Mouse (Mus musculus) heart, postnatal 0 days (tissue): ENCODE measurements around the gene Dnah3. TPM values are rescaled to one million over a fixed set of nuclear protein-coding genes. Genes with fewer than 3 reads are reported as not detected.

ENCODE experiments used
- ATAC-seq: fragments of 200-750 bp; cut with Nextera tagmentation; 2 replicates; pipeline ENCODE4 v1.8.0; 2017; ENCODE audit warnings: low read depth, moderate number of reproducible peaks, moderate library complexity; ENCODE audit not compliant: insufficient read depth
- DNase-seq: peaks from one replicate; pipeline ENCODE4 v3.0.0-alpha.2; 2016; ENCODE audit warnings: low spot score
- H3K27ac ChIP-seq: fragments of 300-500 bp; sonication (generic); 2 replicates; pipeline ENCODE4 v1.5.1; 2014; ENCODE audit warnings: low read depth, mild to moderate bottlenecking
- H3K27me3 ChIP-seq: fragments of 300-500 bp; sonication (generic); 2 replicates; pipeline ENCODE4 v1.6.1; 2014; ENCODE audit warnings: low read length, mixed read lengths; ENCODE audit not compliant: control insufficient read depth, insufficient read depth
- H3K36me3 ChIP-seq: fragments of 300-500 bp; sonication (generic); replicated peaks from 2 replicates; pipeline ENCODE4 v1.6.1; 2014; ENCODE audit warnings: low read length, mixed read lengths; ENCODE audit not compliant: control insufficient read depth, insufficient read depth
- H3K4me1 ChIP-seq: fragments of 300-500 bp; sonication (generic); 2 replicates; pipeline ENCODE4 v1.6.1; 2014; ENCODE audit warnings: antibody characterized with exemption; ENCODE audit not compliant: control insufficient read depth, insufficient read depth
- H3K4me2 ChIP-seq: fragments of 300-500 bp; sonication (generic); 2 replicates; pipeline ENCODE4 v1.6.1; 2014; ENCODE audit warnings: low read depth, mild to moderate bottlenecking, low read length, moderate library complexity
- H3K4me3 ChIP-seq: fragments of 300-500 bp; sonication (generic); 2 replicates; pipeline ENCODE4 v1.5.1; 2014; ENCODE audit warnings: low read depth, low read length
- H3K9ac ChIP-seq: fragments of 300-500 bp; sonication (generic); replicated peaks from 2 replicates; pipeline ENCODE4 v1.6.1; 2014; ENCODE audit warnings: low read depth, low read length, mixed read lengths
- H3K9me3 ChIP-seq: fragments of 300-500 bp; sonication (generic); replicated peaks from 2 replicates; pipeline ENCODE4 v1.6.1; 2016; ENCODE audit warnings: low read length; ENCODE audit not compliant: control insufficient read depth
- CTCF ChIP-seq: IDR thresholded peaks from 2 replicates; pipeline ENCODE4 v1.5.1; 2016; ENCODE audit warnings: antibody characterized with exemption, control low read depth, low read depth
- EP300 ChIP-seq: IDR thresholded peaks from 2 replicates; pipeline ENCODE4 v1.6.1; 2016; ENCODE audit warnings: antibody characterized with exemption, low read depth
- WGBS: fragments of 180-500 bp; shearing (Covaris S2); extraction: QIAGEN DNeasy Blood & Tissue Kit; methylation state at CpG from one replicate; pipeline ENCODE4 v1.1.7; 2014; 5-methylcytosine and 5-hydroxymethylcytosine counted together
- polyA plus RNA-seq: library from polyadenylated mRNA; unstranded; fragments of >200 nt; fragmentation: Nextera tagmentation; extraction: Ambion mirVana; gene quantifications from 2 replicates; pipeline ENCODE4 v1.2.1, GENCODE M21; 2015
- total RNA-seq: library from RNA; depleted of rRNA; stranded (reverse); fragments of >200 nt; gene quantifications from 2 replicates; pipeline ENCODE4 v1.2.3, GENCODE M21; 2014; ENCODE audit warnings: low replicate concordance

The Dnah3 gene
- total and polyA plus RNA-seq, 2 experiments from 2014 or later = not detected

GRCm38 (mm10) chr7:120124844-120125243, 29.8 kb upstream of the Dnah3 start:
- TF ChIP-seq CTCF (peak; percentile 91), EP300 (no peak)
- no peak overlapping the region for H3K27ac ChIP-seq
- DNase-seq (peak; percentile 76), ATAC-seq (peak; percentile 85)
- peaks cover 21% of the 10 kb centered on the region for H3K36me3 ChIP-seq
- H3K4me1 ChIP-seq = no peaks in the 10 kb centered on the region
- no peaks in the 10 kb centered on the region for H3K27me3 ChIP-seq
- H3K9ac ChIP-seq = no peak overlapping the region
- no peaks in the 10 kb centered on the region for H3K9me3 ChIP-seq
- no peak overlapping the region for H3K4me3 ChIP-seq
- 0% methylated on average over 3 of the region's 3 CpGs for WGBS
- no peak overlapping the region for H3K4me2 ChIP-seq

DNA sequence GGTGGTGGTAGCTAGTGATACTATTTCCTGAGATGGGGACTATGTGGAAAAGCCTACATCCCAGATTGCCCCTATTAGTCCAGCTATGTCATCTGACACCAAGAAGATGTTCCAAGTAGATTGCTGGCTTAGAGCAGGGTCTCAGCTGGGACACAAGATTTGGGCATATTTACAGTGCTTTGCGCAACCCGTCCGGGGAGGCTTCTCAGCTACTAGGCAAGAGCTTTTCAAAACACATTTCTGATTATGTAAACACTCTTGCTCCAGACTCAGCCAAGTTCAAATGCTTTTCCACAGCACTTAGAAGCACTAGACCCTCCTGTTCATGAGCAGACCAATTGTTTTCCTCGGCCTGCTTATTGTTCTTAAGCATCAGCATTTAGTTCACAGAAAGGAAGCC, 28.7 kb upstream of the Dnah3 start:
- Histone ChIP-seq H3K4me1 (no peaks in the 10 kb centered on the region), H3K27me3 (no peaks in the 10 kb centered on the region), H3K36me3 (peaks cover 29% of the 10 kb centered on the region), H3K9ac (no peak overlapping the region), H3K27ac (no peak overlapping the region), H3K9me3 (no peaks in the 10 kb centered on the region), H3K4me3 (no peak overlapping the region), H3K4me2 (no peak overlapping the region)
- 82% methylated on average over 4 of the region's 4 CpGs for WGBS
- TF ChIP-seq CTCF = no peak
- TF ChIP-seq EP300 = no peak
- no peak for ATAC-seq
- DNase-seq = no peak

DNA sequence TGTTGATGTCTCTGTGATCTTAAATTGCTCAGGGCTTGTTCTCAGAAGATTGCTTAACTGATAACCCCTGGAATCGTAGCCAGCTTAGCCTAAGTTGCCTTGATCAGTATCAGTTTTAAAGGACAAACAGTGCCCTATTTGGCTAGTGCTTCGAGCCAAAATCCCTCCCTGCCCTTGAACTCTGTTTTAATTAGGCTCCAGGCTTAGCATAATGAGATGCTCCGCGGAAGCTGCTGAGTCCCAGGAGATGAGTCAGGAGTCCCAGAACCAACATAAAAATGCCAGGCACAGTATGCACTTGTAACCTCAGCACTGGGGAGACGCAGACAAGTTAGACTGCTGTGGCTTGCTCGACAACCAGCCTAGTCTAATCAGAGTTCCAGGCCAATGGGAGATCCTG, 22.4 kb upstream of the Dnah3 start:
- H3K9ac ChIP-seq = no peak overlapping the region
- no peak overlapping the region for H3K4me3 ChIP-seq
- no peak for DNase-seq
- TF ChIP-seq CTCF (no peak), EP300 (no peak)
- H3K27ac ChIP-seq = no peak overlapping the region
- no peaks in the 10 kb centered on the region for H3K4me1 ChIP-seq
- H3K27me3 ChIP-seq = no peaks in the 10 kb centered on the region
- H3K9me3 ChIP-seq = no peaks in the 10 kb centered on the region
- H3K4me2 ChIP-seq = no peak overlapping the region
- peaks cover 48% of the 10 kb centered on the region for H3K36me3 ChIP-seq
- ATAC-seq = no peak
- 59% methylated on average over 6 of the region's 6 CpGs for WGBS

DNA sequence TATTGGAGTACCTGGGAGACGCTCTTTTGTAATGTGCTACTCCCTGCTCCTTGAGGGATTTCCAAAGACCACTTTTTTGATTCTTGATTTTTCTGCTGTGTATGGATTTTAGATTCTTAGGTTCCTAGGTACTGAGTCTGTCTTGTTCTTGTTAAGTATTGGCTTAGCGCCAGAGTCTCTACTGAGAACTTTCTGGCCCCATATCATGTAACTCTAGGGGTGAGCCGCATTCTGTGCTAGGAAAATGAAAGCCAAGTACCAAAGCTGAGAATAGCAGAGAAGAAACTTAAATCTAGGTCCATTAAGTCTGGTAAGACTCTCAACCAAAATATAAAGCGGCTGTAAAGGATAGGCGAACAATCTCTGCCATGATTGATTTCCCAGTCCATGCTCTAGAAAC, 21.9 kb upstream of the Dnah3 start:
- Histone ChIP-seq H3K9me3 (no peaks in the 10 kb centered on the region), H3K4me1 (no peaks in the 10 kb centered on the region), H3K9ac (no peak overlapping the region), H3K4me3 (no peak overlapping the region), H3K27me3 (no peaks in the 10 kb centered on the region), H3K36me3 (peaks cover 48% of the 10 kb centered on the region), H3K27ac (no peak overlapping the region), H3K4me2 (no peak overlapping the region)
- ATAC-seq = no peak
- WGBS = 80% methylated on average over 5 of the region's 5 CpGs
- TF ChIP-seq EP300 (no peak), CTCF (no peak)
- no peak for DNase-seq

GRCm38 (mm10) chr7:120109676-120110075, 14.6 kb upstream of the Dnah3 start:
- ATAC-seq = no peak
- WGBS = 46% methylated on average over 5 of the region's 5 CpGs

GRCm38 (mm10) chr7:120106356-120106755, 11.3 kb upstream of the Dnah3 start:
- no peak for ATAC-seq
- no peak for TF ChIP-seq EP300
- TF ChIP-seq CTCF = no peak

More at GRCm38 (mm10) chr7:120109676-120110075, 14.6 kb upstream of the Dnah3 start:
- Histone ChIP-seq H3K27me3 (no peaks in the 10 kb centered on the region), H3K9me3 (no peaks in the 10 kb centered on the region), H3K4me2 (no peak overlapping the region), H3K4me3 (no peak overlapping the region), H3K27ac (no peak overlapping the region), H3K9ac (no peak overlapping the region), H3K4me1 (peaks cover 9% of the 10 kb centered on the region), H3K36me3 (peaks cover 5% of the 10 kb centered on the region; the same call in 1 of the 2 replicates)
- no peak for DNase-seq
- TF ChIP-seq EP300 (no peak), CTCF (no peak)

More at GRCm38 (mm10) chr7:120106356-120106755, 11.3 kb upstream of the Dnah3 start:
- no peak for DNase-seq
- Histone ChIP-seq H3K4me2 (no peak overlapping the region), H3K27me3 (no peaks in the 10 kb centered on the region), H3K4me3 (no peak overlapping the region), H3K9me3 (no peaks in the 10 kb centered on the region), H3K9ac (no peak overlapping the region), H3K36me3 (peaks cover 5% of the 10 kb centered on the region; the same call in 1 of the 2 replicates), H3K27ac (no peak overlapping the region), H3K4me1 (peaks cover 20% of the 10 kb centered on the region)
- WGBS = 6% methylated on average over 2 of the region's 2 CpGs
